Mouse (Mus musculus): ENCODE results near the gene Gm20388. TPM values are rescaled to one million over a fixed set of nuclear protein-coding genes. Genes with fewer than 3 reads are reported as not detected.
"Not testable (repeated sequence)": the region's sequence is repeated elsewhere in the genome, so short reads cannot be mapped to it uniquely, and the experiment has no call there.

Gene Gm20388
- polyA plus RNA-seq, 1 experiment from 2014 or later, result not detected

DNA sequence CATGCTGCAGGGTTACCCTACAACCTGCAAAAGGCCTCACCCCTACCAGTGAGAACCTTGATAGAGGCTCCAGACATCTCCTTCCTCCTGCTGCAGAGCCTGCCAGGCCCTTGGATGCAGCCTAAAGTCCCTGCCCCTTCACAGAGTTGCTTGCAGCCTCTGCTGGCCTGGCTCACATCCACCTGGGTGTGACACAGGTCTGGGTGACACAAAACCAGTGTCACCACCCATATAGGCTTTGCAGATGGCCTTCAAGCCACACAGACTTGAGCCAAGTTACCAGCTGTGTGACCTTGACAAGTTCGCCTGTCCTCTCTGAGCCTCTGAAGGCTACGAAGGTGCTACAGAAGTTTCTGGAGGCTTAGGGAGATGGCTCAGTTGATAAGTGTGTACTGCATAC is 1508.9 kb downstream of the Gm20388 start:
- Histone ChIP-seq H3K4me1 (replicated peaks) (peaks cover 9% of the 10 kb centered on the region; the same call in 1 of the 2 replicates), H3K9ac (no peak overlapping the region), H3K9me3 (replicated peaks) (no peaks in the 10 kb centered on the region), H3K27me3 (no peaks in the 10 kb centered on the region), H3K4me3 (replicated peaks) (no peak overlapping the region), H3K27ac (no peak overlapping the region), H3K36me3 (no peaks in the 10 kb centered on the region), H3K4me2 (no peak overlapping the region)
- DNase-seq, result no peak
- no peak for ATAC-seq (ENCODE audit: low read depth)
- 64% methylated on average over 2 of the region's 2 CpGs for WGBS (ENCODE audit: insufficient replicate concordance)

DNA sequence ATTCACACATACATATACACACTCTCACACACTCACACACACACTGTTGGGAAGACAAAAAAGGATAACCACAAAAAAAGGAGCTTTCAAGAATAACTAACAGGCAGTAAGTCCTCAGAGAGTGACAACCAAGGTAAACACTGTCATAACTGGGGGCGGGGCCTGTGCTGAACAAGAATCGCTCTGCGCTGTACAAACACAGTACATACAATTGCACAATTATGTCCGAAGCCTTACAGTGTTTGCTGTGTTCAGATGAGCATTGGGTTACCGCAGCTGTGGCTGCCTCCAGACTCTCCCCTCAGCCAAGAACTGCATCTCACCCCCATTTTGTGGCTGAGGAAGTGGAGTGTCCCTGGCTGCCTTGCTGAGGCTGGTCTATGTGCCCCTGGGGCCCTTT is 1510.4 kb downstream of the Gm20388 start:
- Histone ChIP-seq H3K27ac (no peak overlapping the region), H3K27me3 (no peaks in the 10 kb centered on the region), H3K9ac (no peak overlapping the region), H3K4me1 (replicated peaks) (peaks cover 9% of the 10 kb centered on the region; the same call in 1 of the 2 replicates), H3K4me3 (replicated peaks) (no peak overlapping the region), H3K9me3 (replicated peaks) (no peaks in the 10 kb centered on the region), H3K36me3 (no peaks in the 10 kb centered on the region), H3K4me2 (no peak overlapping the region)
- ATAC-seq (ENCODE audit: low read depth), result peak; percentile 45; the same call in 1 of the 2 replicates
- WGBS (ENCODE audit: insufficient replicate concordance), result 72% methylated on average over 5 of the region's 5 CpGs
- DNase-seq, result no peak

DNA sequence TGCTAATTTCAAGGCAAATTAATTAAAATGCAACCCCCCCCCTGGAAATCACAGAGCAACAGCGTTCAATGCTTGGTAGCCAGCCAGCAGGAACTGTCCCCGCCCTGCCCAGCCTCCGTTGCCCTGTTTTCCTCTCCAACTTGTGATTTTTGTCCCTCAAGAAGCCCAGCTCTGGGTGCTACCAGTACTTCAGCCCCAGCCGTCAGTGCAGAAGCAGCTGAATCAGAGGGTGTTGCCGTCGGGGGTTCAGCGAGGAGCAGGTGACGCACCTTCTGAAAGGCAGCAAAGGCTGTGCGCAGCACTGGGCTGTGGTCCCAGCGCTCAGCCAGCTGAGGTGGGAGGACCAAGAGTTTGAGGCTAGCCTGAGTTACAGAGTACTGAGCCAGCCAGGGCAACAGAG is 1513.4 kb downstream of the Gm20388 start:
- H3K9ac ChIP-seq, result no peak overlapping the region
- no peaks in the 10 kb centered on the region for H3K4me1 ChIP-seq (replicated peaks)
- WGBS (ENCODE audit: insufficient replicate concordance), result 75% methylated on average over 10 of the region's 10 CpGs
- ATAC-seq (ENCODE audit: low read depth) (no peak), DNase-seq (no peak)
- no peak overlapping the region for H3K4me2 ChIP-seq
- no peak overlapping the region for H3K27ac ChIP-seq
- H3K36me3 ChIP-seq, result no peaks in the 10 kb centered on the region
- H3K4me3 ChIP-seq (replicated peaks), result no peak overlapping the region
- no peaks in the 10 kb centered on the region for H3K27me3 ChIP-seq
- no peaks in the 10 kb centered on the region for H3K9me3 ChIP-seq (replicated peaks)

DNA sequence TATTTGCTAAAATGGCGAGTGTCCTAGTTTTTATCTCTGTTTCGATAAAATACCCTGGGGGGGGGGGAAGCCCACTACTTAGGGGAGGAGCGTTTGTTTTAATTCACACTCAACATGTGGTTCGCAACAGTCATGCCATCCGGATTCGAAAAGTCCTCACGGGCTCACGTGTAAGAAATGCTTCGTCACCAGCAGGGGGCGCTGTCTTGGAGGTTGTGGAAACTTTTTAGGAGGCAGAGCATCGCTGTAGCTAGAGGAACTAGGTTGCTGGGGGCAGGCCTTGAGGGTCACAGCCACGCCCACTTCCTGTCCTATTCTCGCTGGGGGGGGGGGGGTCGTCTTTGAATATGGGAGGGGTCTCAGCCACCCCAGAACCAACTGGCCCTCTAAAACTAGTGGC is 1514.0 kb downstream of the Gm20388 start:
- no peak overlapping the region for H3K4me3 ChIP-seq (replicated peaks)
- ATAC-seq (ENCODE audit: low read depth) (no peak), DNase-seq (no peak)
- no peak overlapping the region for H3K9ac ChIP-seq
- WGBS (ENCODE audit: insufficient replicate concordance), result 69% methylated on average over 14 of the region's 14 CpGs
- H3K36me3 ChIP-seq, result no peaks in the 10 kb centered on the region
- H3K9me3 ChIP-seq (replicated peaks), result no peaks in the 10 kb centered on the region
- no peak overlapping the region for H3K27ac ChIP-seq
- no peaks in the 10 kb centered on the region for H3K27me3 ChIP-seq
- H3K4me1 ChIP-seq (replicated peaks), result no peaks in the 10 kb centered on the region
- no peak overlapping the region for H3K4me2 ChIP-seq

DNA sequence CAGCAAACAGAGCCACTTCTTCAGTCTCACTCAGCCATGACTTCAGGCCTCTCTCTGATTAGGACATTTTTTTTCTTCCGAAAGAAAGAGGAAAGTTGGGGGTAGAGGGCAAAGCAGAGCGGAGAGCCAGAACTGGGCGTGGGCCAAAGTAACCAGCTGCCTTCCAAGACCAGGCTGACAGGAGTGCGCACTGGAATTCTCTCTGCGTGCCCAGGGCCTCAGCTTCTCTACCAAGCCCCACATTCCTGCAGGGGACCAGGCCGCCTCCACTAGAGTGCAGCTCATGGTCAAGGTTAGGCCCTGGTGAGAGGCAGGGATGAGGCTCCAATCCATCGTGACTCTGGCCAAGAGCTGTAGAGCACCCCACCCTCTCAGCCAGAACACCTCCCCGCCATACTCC is 1520.9 kb downstream of the Gm20388 start:
- Histone ChIP-seq H3K27ac (no peak overlapping the region), H3K36me3 (no peaks in the 10 kb centered on the region), H3K9ac (no peak overlapping the region), H3K4me1 (replicated peaks) (no peaks in the 10 kb centered on the region), H3K4me2 (no peak overlapping the region), H3K4me3 (replicated peaks) (no peak overlapping the region), H3K27me3 (0 out of 2 replicates have a peak, but pooled peaks cover 4% of the 10 kb centered on the region), H3K9me3 (replicated peaks) (no peaks in the 10 kb centered on the region)
- no peak for DNase-seq
- 69% methylated on average over 8 of the region's 8 CpGs for WGBS (ENCODE audit: insufficient replicate concordance)
- ATAC-seq (ENCODE audit: low read depth), result no peak

GRCm38 (mm10) chr8:121433466-121433865 is 1522.8 kb downstream of the Gm20388 start:
- ATAC-seq (ENCODE audit: low read depth), result no peak
- no peak overlapping the region for H3K4me2 ChIP-seq
- no peaks in the 10 kb centered on the region for H3K4me1 ChIP-seq (replicated peaks)
- no peaks in the 10 kb centered on the region for H3K9me3 ChIP-seq (replicated peaks)
- H3K27ac ChIP-seq, result no peak overlapping the region
- H3K36me3 ChIP-seq, result no peaks in the 10 kb centered on the region
- no peak overlapping the region for H3K9ac ChIP-seq
- 0 out of 2 replicates have a peak, but pooled peaks cover 4% of the 10 kb centered on the region for H3K27me3 ChIP-seq
- 38% methylated on average over 17 of the region's 17 CpGs for WGBS (ENCODE audit: insufficient replicate concordance)
- no peak overlapping the region for H3K4me3 ChIP-seq (replicated peaks)
- no peak for DNase-seq

DNA sequence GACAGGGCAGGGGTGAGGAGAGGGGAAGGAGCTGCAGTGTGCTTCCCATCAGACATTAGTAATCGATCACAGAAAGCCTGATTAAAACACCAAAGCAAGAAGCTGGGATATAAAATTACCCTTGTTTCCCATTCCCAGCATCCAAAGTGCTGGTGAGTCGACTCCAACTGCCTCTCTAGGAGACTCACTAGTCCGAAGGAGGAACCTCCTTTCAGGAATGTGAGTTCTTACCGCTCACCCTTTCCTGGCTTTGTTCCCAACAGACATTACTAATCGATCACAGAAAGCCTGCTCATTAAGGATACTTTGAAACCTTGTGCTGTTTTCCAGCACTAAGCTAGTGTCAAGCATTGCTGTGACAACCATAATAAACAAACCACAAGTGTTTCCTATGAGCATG is 1526.0 kb downstream of the Gm20388 start:
- DNase-seq, result no peak
- Histone ChIP-seq H3K4me3 (replicated peaks) (no peak overlapping the region), H3K27me3 (0 out of 2 replicates have a peak, but pooled peaks cover 4% of the 10 kb centered on the region), H3K36me3 (no peaks in the 10 kb centered on the region), H3K4me1 (replicated peaks) (no peaks in the 10 kb centered on the region), H3K4me2 (no peak overlapping the region), H3K9ac (no peak overlapping the region), H3K9me3 (replicated peaks) (no peaks in the 10 kb centered on the region), H3K27ac (no peak overlapping the region)
- no peak for ATAC-seq (ENCODE audit: low read depth)
- WGBS (ENCODE audit: insufficient replicate concordance), result 33% methylated on average over 5 of the region's 5 CpGs

- Histone ChIP-seq H3K27ac (no peak overlapping the region), H3K4me1 (replicated peaks) (no peaks in the 10 kb centered on the region), H3K4me3 (replicated peaks) (no peak overlapping the region), H3K36me3 (no peaks in the 10 kb centered on the region), H3K9me3 (replicated peaks) (no peaks in the 10 kb centered on the region), H3K4me2 (no peak overlapping the region), H3K27me3 (0 out of 2 replicates have a peak, but pooled peaks cover 4% of the 10 kb centered on the region), H3K9ac (no peak overlapping the region)
- 56% methylated on average over 6 of the region's 6 CpGs for WGBS (ENCODE audit: insufficient replicate concordance)
- no peak for ATAC-seq (ENCODE audit: low read depth)
- no peak for DNase-seq
These were observed 1526.9 kb downstream of the Gm20388 start for GRCm38 (mm10) chr8:121437506-121437905.

GRCm38 (mm10) chr8:121438111-121438510 is 1527.5 kb downstream of the Gm20388 start:
- no peak overlapping the region for H3K27ac ChIP-seq
- ATAC-seq (ENCODE audit: low read depth), result no peak
- H3K36me3 ChIP-seq, result no peaks in the 10 kb centered on the region
- H3K4me3 ChIP-seq (replicated peaks), result no peak overlapping the region
- H3K9ac ChIP-seq, result no peak overlapping the region
- no peak overlapping the region for H3K4me2 ChIP-seq
- no peaks in the 10 kb centered on the region for H3K4me1 ChIP-seq (replicated peaks)
- H3K9me3 ChIP-seq (replicated peaks), result no peaks in the 10 kb centered on the region
- 61% methylated on average over 6 of the region's 6 CpGs for WGBS (ENCODE audit: insufficient replicate concordance)
- H3K27me3 ChIP-seq, result no peaks in the 10 kb centered on the region
- no peak for DNase-seq

DNA sequence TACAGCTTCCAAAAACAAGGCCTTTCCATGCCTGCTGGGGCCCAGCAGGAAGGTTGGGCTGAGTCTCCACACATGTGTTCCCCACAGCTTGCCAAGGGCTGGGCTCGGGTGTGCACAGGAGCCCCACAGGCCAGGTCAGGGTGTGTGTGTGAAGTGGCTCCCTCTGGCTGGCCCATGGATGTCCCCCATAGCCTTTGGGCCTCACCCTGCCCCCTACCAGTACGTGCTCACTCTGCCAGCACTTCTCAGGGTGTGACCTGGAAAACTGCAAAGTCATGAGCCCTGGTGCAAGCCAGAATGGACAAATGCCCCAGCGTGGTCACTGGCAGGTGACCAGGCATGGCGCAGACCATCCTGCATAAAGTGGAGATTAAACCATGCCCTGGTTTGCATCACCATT is 1528.7 kb downstream of the Gm20388 start:
- Histone ChIP-seq H3K9me3 (replicated peaks) (no peaks in the 10 kb centered on the region), H3K9ac (no peak overlapping the region), H3K4me3 (replicated peaks) (no peak overlapping the region), H3K27ac (no peak overlapping the region), H3K27me3 (no peaks in the 10 kb centered on the region), H3K36me3 (no peaks in the 10 kb centered on the region), H3K4me1 (replicated peaks) (no peaks in the 10 kb centered on the region), H3K4me2 (no peak overlapping the region)
- ATAC-seq (ENCODE audit: low read depth), result no peak
- no peak for DNase-seq
- WGBS (ENCODE audit: insufficient replicate concordance), result 56% methylated on average over 4 of the region's 4 CpGs

DNA sequence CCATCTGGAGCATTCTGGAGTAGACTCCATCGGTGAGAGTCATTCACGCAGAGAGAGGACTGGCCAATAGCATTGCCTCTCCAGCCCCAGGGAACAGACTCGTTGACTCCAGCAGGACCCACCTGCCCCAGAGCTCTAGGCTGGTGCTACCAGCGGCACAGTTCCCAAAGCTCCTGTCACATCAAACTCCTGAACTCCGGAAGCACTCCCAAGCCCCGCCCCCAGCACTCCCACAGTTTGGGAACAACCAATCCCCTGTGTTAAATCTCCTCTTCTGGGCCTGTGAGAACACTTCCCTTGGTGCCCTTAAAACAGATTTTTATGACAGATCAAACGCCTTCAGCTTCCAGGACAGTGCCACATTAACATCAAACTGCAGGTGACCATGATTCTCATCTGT is 1532.7 kb downstream of the Gm20388 start:
- DNase-seq (no peak), ATAC-seq (ENCODE audit: low read depth) (no peak)
- no peaks in the 10 kb centered on the region for H3K27me3 ChIP-seq
- no peaks in the 10 kb centered on the region for H3K9me3 ChIP-seq (replicated peaks)
- no peak overlapping the region for H3K27ac ChIP-seq
- WGBS (ENCODE audit: insufficient replicate concordance), result 50% methylated on average over 7 of the region's 7 CpGs
- no peak overlapping the region for H3K9ac ChIP-seq
- H3K4me2 ChIP-seq, result no peak overlapping the region
- H3K36me3 ChIP-seq, result no peaks in the 10 kb centered on the region
- H3K4me3 ChIP-seq (replicated peaks), result no peak overlapping the region
- H3K4me1 ChIP-seq (replicated peaks), result no peaks in the 10 kb centered on the region

GRCm38 (mm10) chr8:121444521-121444920 is 1533.9 kb downstream of the Gm20388 start:
- not testable (repeated sequence) for H3K27me3 ChIP-seq; H3K4me3 ChIP-seq (replicated peaks); H3K36me3 ChIP-seq; H3K4me1 ChIP-seq (replicated peaks); ATAC-seq (ENCODE audit: low read depth); DNase-seq; H3K9ac ChIP-seq; H3K27ac ChIP-seq; H3K9me3 ChIP-seq (replicated peaks); H3K4me2 ChIP-seq
- 47% methylated on average over 1 of the region's 1 CpGs for WGBS (ENCODE audit: insufficient replicate concordance)

All from liver, embryonic 13.5 days (tissue).